Mouse (Mus musculus) cortical plate, adult 2 months (tissue): ENCODE results near the gene Hal.

ENCODE experiments used
- CTCF ChIP-seq: fragments of 200-500 bp; IDR thresholded peaks from 2 replicates; pipeline ENCODE4 v1.5.1; 2011; ENCODE audit warnings: mild to moderate bottlenecking, control low read depth, low read length; ENCODE audit not compliant: insufficient read depth; ENCODE audit errors: extremely low read depth
- POLR2A ChIP-seq: fragments of 200-500 bp; IDR thresholded peaks from 2 replicates; pipeline ENCODE4 v1.6.1; 2011; ENCODE audit warnings: mild to moderate bottlenecking, low read length, control low read depth; ENCODE audit not compliant: insufficient read depth; ENCODE audit errors: extremely low read depth

GRCm38 (mm10) chr10:93519756-93520155 is 31.2 kb downstream of the Hal start:
- TF ChIP-seq CTCF (no peak), POLR2A (no peak)
